Mouse (Mus musculus) adrenal gland, adult 8-10 months (tissue): ENCODE measurements around the gene Gprc5a. TPM values are rescaled to one million over a fixed set of nuclear protein-coding genes. Genes with fewer than 3 reads are reported as not detected.

Source experiments
- total RNA-seq, 4 experiments: library from RNA; stranded (reverse); gene quantifications; 2 replicates each; pipeline ENCODE4 v1.2.4; 2022

The Gprc5a gene
- total RNA-seq, 4 experiments from 2014 or later = 0.27 to 0.59 (median 0.41) TPM

Other genes with a start within 250 kb of the Gprc5a start
- gene Crebl2, start 235.5 kb upstream of the Gprc5a start, total RNA-seq = 10 to 100 TPM; 47.1 to 63.4 (median 58.0) TPM
- 1 to 10 TPM; 7.1 to 9.8 (median 7.9) TPM for gene Gpr19, start 167.1 kb upstream of the Gprc5a start, total RNA-seq
- 10 to 100 TPM; 32.9 to 44.0 (median 37.1) TPM for gene Cdkn1b, start 145.2 kb upstream of the Gprc5a start, total RNA-seq
- 1 to 10 TPM; 1.8 to 8.8 (median 2.2) TPM for gene Apold1, start 83.9 kb upstream of the Gprc5a start, total RNA-seq
- 10 to 100 TPM; 68.5 to 72.8 (median 72.4) TPM for gene Ddx47, start 54.0 kb upstream of the Gprc5a start, total RNA-seq
- not detected for gene Gprc5d, start 52.6 kb downstream of the Gprc5a start, total RNA-seq
- gene Fam234b, start 132.3 kb downstream of the Gprc5a start, total RNA-seq = 10 to 100 TPM; 26.3 to 39.8 (median 36.7) TPM
- gene Hebp1, start 132.4 kb downstream of the Gprc5a start, total RNA-seq = 10 to 100 TPM; 13.4 to 37.5 (median 24.8) TPM
- not detected for gene Gsg1, start 188.7 kb downstream of the Gprc5a start, total RNA-seq
- gene Pbp2, start 244.8 kb downstream of the Gprc5a start, total RNA-seq = not detected